Mouse (Mus musculus) heart, adult 11 months (tissue): Measurements from ENCODE around the gene Mib2.
A peak's percentile ranks its signal among the peaks of the same experiment; 100 is the strongest.
"Not testable (repeated sequence)": the region's sequence is repeated elsewhere in the genome, so short reads cannot be mapped to it uniquely, and the experiment has no call there.

Source experiments
- DNase-seq: peaks from one replicate; pipeline ENCODE4 v3.0.0; 2022

The Mib2 gene

DNA sequence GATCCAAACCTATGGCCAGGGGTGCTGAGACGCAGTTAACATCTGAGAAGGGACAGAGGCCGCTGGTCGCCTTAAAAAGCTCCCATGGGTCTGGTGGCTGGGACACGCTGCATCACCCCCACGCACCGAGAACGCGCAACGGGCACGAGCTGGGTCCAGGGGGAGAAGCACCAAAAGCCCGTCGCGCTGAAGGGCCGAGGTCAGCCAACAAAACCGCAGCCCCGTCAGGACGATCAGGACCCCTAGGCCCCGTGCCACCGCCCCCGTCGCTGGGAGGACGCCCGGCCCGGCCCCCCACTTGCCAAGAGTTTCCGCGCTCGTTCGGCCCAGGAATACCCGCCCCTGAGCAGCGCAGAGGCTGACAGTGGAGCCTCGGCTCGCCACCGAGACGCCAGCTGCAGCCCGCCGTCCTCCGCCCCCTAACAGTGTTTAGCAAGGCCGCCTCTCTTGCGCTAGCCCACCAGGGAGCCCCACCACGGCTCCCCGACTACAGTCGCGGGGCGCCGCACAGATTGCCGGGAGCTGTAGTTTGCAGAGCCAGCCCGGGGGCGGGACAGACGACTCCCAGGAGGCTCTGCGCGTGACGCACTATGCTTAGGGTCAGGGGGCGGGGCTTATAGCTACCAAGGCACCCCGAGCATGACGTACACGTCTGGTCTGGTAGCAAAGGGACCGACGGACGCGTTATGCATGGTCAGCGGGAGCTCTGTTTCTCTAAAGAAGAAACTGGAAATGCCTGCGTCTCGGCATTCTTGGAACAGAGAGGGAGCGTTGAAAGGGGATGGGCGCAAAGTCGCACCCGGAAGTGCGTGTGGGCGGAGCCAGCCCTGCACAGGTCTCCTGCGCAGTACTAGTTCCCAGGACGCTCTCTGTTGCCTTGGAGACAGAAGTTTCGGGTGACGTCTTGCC lies at the start of gene Mib2:
Gene Mib2, minus strand, starts transcription at position 510 of the 909 bp plus-strand sequence.
- DNase-seq: peak; percentile 100

GRCm38 (mm10) chr4:155710521-155711252 lies 41.7 kb upstream of the Mib2 start:
- peak; percentile 91 for DNase-seq

- no peak for DNase-seq
These were observed 40.0 kb upstream of the Mib2 start for GRCm38 (mm10) chr4:155708988-155709387.

GRCm38 (mm10) chr4:155708582-155708981 lies 39.6 kb upstream of the Mib2 start:
- no peak for DNase-seq

DNA sequence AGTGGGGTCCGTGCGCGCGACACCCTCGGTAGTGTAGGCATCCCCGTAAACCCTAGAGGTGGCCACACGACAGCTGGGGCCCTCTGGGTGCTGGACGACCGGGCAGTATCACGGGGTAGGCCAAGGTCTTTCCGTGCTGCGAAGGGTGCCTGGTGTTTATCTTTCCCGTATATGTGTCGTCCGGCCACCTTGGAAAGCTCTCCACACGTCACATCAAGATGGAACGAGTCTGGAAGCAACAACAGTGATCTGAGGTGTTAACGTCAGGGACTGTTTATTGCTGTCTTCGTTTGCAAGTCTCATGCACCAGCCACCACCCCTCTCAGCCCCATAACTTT lies 36.6 kb upstream of the Mib2 start:
- no peak for DNase-seq

DNA sequence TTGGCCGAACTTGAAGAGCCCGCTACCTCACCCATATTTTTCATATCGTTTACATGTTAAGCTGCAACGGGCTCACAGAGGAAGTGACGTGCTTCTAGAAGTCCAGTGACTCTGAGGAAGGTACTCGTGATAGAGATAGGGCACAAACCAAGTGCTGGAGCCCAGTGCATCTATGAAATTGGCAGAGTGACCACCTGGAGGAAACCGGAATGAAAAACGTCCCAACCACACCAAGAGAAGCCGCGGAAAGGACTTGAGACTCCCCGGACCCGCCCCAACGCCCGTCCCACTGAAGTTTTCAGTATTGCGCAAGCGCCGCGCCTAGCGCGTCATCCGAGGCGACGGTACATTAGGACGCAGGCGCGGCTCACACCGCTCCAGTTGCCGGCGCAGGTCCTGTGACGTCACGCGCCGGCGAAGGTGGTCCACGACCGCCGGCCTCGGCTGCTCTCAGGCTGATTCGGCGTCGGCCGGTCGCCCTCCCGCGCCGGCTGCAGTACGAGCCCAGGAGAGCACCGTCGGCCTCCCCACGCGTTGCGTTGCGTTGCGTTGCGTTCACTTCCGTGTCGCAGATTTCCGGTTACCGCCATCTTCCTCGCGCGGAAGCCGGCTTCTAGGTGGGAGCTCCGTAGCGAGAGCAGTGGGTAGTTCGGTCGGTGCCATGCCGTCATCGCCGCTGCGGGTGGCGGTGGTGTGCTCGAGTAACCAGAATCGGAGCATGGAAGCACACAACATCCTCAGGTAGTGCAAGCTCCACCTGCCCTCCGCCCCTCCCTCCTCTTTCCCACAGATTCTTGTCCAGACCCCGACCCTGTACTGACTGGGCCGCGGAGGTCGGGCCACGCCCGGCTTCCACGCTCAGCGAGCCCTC lies 36.0 kb upstream of the Mib2 start, which contains the start of gene Ssu72:
Gene Ssu72, plus strand, starts transcription at position 80 of the 871 bp plus-strand sequence.
- DNase-seq: peak; percentile 99

DNA sequence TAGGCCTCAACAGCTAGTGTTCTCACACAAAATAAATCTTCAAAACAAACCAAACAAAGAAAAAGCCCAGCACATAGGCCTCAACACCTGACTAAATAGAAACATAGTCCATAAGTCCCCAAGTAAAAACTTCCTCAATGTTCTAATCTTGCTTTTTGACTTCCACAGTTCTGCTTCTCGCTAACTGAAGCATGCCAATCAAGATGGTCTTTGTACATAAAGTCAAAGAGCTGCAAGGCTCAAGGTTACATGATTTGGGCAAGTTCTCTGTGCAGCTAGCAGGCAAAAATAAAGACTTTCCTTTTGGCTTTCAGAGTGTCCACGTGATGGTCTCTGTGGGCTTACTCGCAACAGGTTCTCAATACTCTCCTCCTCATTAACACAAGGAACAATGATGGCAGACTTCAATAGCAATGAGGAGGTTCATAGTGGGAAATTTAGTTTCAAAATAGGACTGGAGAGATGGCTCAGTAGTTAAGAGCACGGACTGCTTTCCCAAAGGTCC lies 34.5 kb upstream of the Mib2 start:
- DNase-seq: no peak

GRCm38 (mm10) chr4:155700425-155700824 lies 31.4 kb upstream of the Mib2 start:
- no peak for DNase-seq

- peak; percentile 85 for DNase-seq
These were observed 27.6 kb upstream of the Mib2 start for GRCm38 (mm10) chr4:155696261-155697255.

- DNase-seq: peak; percentile 92
These were observed 26.6 kb upstream of the Mib2 start for GRCm38 (mm10) chr4:155695531-155696062.

- DNase-seq: peak; percentile 96
These were observed 25.7 kb upstream of the Mib2 start for GRCm38 (mm10) chr4:155694482-155695401.

DNA sequence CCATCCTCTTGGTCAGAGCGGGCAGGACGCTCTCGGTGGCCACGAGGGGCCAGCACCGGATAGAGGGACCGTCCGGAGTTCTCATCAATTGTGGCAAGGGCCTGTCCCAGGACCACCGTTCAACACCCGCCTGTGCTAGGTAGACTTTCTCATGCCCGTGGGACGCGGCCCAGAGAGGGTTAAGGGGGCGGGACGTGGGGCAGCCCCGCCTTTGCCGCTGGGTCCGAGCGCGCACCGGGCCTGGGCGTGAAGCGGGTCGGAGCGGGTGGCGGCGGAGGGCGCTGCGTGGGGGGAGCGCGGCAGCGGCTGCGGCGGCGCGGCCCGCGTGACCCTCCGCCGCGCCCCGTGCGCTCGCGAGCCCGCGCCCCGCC lies 25.1 kb upstream of the Mib2 start, which contains the start of gene Fndc10:
Gene Fndc10, plus strand, starts transcription at position 232 of the 371 bp plus-strand sequence.
- peak; percentile 97 for DNase-seq

- DNase-seq: no peak
These were observed 23.4 kb upstream of the Mib2 start for GRCm38 (mm10) chr4:155692421-155692820.

DNA sequence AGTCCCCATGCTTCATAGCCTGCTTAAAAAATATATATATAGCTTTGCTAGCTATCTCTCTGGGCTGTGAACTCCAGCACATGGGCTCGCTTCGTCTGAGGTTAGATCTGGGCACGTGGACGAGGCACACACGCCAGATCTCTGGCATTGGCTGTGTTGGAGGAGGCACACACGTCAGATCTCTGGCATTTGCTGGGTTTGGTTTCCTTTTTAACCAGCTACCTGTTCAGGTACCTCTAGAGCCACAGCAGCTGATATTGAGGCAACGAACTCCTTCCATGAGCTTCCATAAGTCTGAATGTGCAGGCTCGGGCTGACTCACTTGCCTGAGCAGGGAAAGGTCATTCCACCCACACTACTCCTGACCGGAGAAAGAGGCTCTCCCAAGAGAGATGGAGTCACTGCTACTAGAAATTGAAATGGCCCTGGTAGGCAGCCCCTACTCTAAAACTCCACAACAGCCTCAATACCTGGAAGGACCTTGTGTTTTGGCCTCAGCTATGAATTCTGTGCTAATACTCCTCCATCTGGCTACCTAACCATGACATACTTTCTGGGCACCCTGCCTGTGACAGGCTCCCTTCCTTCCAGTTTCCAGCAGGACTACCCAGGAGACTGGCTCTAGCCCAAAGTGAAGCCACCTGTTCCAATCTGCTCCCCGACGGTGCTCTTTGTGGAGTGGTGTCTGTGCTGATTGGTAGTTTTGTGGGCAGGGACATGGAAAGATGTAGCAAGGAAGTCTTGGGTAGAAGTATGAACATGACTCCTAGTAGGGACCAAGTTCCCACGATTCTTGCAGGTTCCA lies 21.8 kb upstream of the Mib2 start:
- no peak for DNase-seq

DNA sequence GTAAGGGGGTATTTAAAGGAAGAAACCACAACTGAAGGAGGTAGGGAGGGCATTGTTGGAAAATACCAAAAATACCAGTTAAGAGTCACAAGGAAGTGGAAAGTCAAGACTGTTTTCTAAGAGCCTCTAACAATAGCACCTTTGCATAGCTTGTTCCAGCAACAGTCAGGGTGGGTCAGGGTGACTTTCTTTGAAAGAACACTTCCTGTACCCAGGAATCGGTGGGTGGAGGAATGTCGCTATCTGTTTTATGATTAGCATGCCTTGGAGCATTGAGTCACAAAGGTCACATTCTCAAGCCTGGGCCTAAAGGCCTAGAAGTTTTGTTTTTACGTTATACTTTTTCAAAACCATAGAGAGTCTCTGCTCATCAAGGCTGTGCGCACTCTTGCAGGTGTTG lies 18.8 kb upstream of the Mib2 start:
- not testable (repeated sequence) for DNase-seq

- DNase-seq: not testable (repeated sequence)
These were observed 14.8 kb upstream of the Mib2 start for GRCm38 (mm10) chr4:155683670-155684277.

GRCm38 (mm10) chr4:155675991-155676390 lies 7.0 kb upstream of the Mib2 start:
- peak; percentile 85 for DNase-seq

DNA sequence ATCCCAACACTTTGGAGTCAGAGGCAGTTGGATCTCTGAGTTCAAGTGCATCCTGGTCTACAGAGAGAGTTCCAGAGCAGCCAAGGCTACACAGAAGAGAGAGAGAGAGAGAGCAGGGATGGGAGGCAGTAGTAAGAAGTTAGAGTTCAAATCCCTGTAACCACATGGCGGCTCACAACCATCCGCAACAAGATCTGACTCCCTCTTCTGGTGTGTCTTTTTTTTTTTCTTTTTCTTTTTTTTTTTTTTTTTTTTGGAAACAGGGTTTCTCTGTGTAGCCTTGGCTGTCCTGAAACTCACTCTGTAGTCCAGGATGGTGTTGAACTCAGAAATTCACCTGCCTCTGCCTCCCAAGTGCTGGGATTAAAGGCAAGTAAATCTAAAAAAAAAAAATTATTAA lies 3.1 kb upstream of the Mib2 start:
- DNase-seq: no peak

GRCm38 (mm10) chr4:155670236-155670635 lies 1.2 kb upstream of the Mib2 start:
- DNase-seq: peak; percentile 92
